Mouse (Mus musculus): ENCODE measurements around the gene Xpnpep1. TPM values are rescaled to one million over a fixed set of nuclear protein-coding genes. Genes with fewer than 3 reads are reported as not detected.

The Xpnpep1 gene
- total RNA-seq (2012; rRNA removed) (82.1 and 96.0 TPM in 2 replicates), total RNA-seq (2014; rRNA removed) (78.6 and 82.8 TPM in 2 replicates), polyA plus RNA-seq (2012; ENCODE audit: insufficient read length, low read depth) (86.2 and 99.6 TPM in 2 replicates)

DNA sequence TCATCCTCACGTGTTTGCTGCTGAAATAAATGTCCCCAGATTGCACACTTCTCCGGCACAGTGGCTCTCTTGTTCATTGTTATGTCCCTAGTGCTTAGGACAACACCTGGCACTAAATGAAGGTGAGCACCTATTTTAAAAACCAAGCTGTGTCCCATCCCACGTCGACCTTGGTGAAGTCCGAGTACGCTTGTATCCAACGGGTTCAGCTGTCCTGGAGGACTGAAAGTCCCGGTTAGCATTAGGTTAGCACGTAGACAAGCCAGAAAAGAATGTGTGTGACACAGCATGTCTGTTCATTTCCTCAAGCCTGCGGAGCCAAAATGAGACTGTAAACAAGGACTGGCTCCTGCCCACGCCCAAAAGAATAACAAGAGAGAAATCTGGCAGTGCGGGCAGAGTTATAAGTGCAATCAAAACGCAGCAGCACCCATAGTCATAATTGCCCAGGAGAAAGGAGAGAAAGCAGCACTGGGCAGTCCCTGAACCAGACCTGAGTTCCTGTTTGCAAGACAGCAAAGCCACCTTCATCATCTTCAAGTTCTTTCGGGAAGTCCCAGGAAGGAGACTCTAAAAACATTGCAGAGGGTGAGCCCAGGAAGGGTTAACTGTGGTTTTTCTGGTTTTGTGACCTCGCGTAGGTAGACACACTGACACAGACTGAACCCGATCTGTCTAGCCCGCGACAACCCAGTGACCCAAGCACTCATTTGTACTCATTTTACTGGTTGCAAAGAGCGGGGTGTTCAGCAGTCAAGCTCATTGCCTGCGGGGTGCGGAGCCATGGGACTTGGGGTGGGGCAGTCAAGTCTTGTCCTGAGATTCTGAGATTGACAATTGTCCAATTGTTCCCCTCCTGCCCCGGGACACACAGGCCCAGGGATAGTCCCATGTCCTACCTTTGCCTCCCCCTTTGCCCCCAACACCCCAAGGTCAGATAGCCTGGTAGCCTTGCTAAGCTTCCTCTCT, at the start of gene Xpnpep1:
TSS of gene Xpnpep1 (minus strand) at position 51 of the 969 bp plus-strand sequence.
- H3K4me1 ChIP-seq (ENCODE audit: control insufficient read depth in 1 of 2, insufficient read depth in 2 of 2), result peaks cover 17 to 29% of the 10 kb centered on the region in 2 experiments
- H3K27ac ChIP-seq (ENCODE audit: insufficient read depth, low read depth), result no peak within 1 kb of the TSS

GRCm38 (mm10) chr19:53087268-53088143, 47.5 kb upstream of the Xpnpep1 start:
- Histone ChIP-seq H3K27ac (ENCODE audit: insufficient read depth, low read depth) (no peak overlapping the region), H3K9me3 (replicated peaks; ENCODE audit: low read length) (peaks cover 3% of the 10 kb centered on the region), H3K36me3 (replicated peaks in 1 of 2; ENCODE audit: control insufficient read depth in 1 of 2, insufficient read depth in 1 of 2, low read length in 1 of 2) (no peaks in the 10 kb centered on the region), H3K4me3 (replicated peaks in 1 of 3; ENCODE audit: low read depth in 2 of 3, low read length in 2 of 3, poor library complexity in 1 of 3) (no peak overlapping the region), H3K27me3 (replicated peaks) (no peaks in the 10 kb centered on the region), H3K9ac (ENCODE audit: insufficient read depth, low read depth) (no peak overlapping the region), H3K79me2 (replicated peaks; ENCODE audit: control insufficient read depth, extremely low read depth, insufficient read depth, poor library complexity, severe bottlenecking) (no peaks in the 10 kb centered on the region), H3K4me2 (ENCODE audit: insufficient read depth, low read depth, poor library complexity, severe bottlenecking) (no peak overlapping the region), H3K4me1 (ENCODE audit: control insufficient read depth in 1 of 2, insufficient read depth in 2 of 2) (no peaks in the 10 kb centered on the region)
- DNase-seq (ENCODE audit: extremely low read depth), result no peak
- TF ChIP-seq PAX5 (IDR thresholded peaks at IDR 0.05; ENCODE audit: low read length) (no peak), CHD2 (IDR thresholded peaks at IDR 0.05; ENCODE audit: low read length) (no peak), USF2 (conservative IDR thresholded peaks at IDR 0.05; ENCODE audit: low read depth, low read length) (no peak), MXI1 (IDR thresholded peaks at IDR 0.05; ENCODE audit: low read depth, low read length) (no peak), USF1 (IDR thresholded peaks at IDR 0.05; ENCODE audit: low read depth, low read length) (no peak), JUND (conservative IDR thresholded peaks at IDR 0.05; ENCODE audit: low read depth, low read length) (no peak), RAD21 (IDR thresholded peaks at IDR 0.05; ENCODE audit: low read depth, low read length) (no peak), JUN (IDR thresholded peaks at IDR 0.05; ENCODE audit: insufficient read depth, low read depth, low read length) (no peak), HCFC1 (IDR thresholded peaks at IDR 0.05; ENCODE audit: low read depth, low read length) (no peak), UBTF (IDR thresholded peaks at IDR 0.05; ENCODE audit: low read depth, low read length) (no peak), NELFE (IDR thresholded peaks at IDR 0.05; ENCODE audit: low read depth, low read length) (no peak), TCF12 (IDR thresholded peaks at IDR 0.05; ENCODE audit: low read depth, low read length) (no peak)
- in situ Hi-C loops (cut with MboI; ENCODE audit: low pct_ligation_motif_present, low pct_unique_long_range_greater_than_20kb, low sequenced_read_pairs), result no loop called here
- dilution Hi-C loops (cut with MboI; ENCODE audit: extremely low pct_ligation_motif_present, extremely low pct_unique_long_range_greater_than_20kb, low sequenced_read_pairs), result no loop called here

More for the DNA sequence above, at the start of gene Xpnpep1:
- dilution Hi-C loops (cut with MboI; ENCODE audit: extremely low pct_ligation_motif_present, extremely low pct_unique_long_range_greater_than_20kb, low sequenced_read_pairs) (no loop called here), in situ Hi-C loops (cut with MboI; ENCODE audit: low pct_ligation_motif_present, low pct_unique_long_range_greater_than_20kb, low sequenced_read_pairs) (no loop called here)
- Histone ChIP-seq H3K27me3 (replicated peaks) (peaks cover 1% of the 10 kb centered on the region), H3K9ac (ENCODE audit: insufficient read depth, low read depth) (no peak within 1 kb of the TSS), H3K4me3 (replicated peaks in 1 of 3; ENCODE audit: low read depth in 2 of 3, low read length in 2 of 3, poor library complexity in 1 of 3) (no peak within 1 kb of the TSS), H3K79me2 (replicated peaks; ENCODE audit: control insufficient read depth, extremely low read depth, insufficient read depth, poor library complexity, severe bottlenecking) (peaks cover 3% of the 10 kb centered on the region), H3K9me3 (replicated peaks; ENCODE audit: low read length) (no peaks in the 10 kb centered on the region), H3K36me3 (replicated peaks in 1 of 2; ENCODE audit: control insufficient read depth in 1 of 2, insufficient read depth in 1 of 2, low read length in 1 of 2) (peaks cover 0 to 13% of the 10 kb centered on the region in 2 experiments), H3K4me2 (ENCODE audit: insufficient read depth, low read depth, poor library complexity, severe bottlenecking) (0 out of 2 replicates have a peak within 1 kb of the TSS, but pooled peaks have one; percentile 24)
- no peak for TF ChIP-seq MAX (IDR thresholded peaks at IDR 0.05; ENCODE audit: low read length)
- DNase-seq (ENCODE audit: extremely low read depth), result peak; percentile 40
